Comparison of ENCODE assay signal across 12 mouse cellular contexts in genomic region chr9:24283071-24283470, GRCm38 (mm10).
A peak's percentile ranks its signal among the peaks of the same experiment; 100 is the strongest.
DNase-seq lines count a peak whose midpoint lies in the region.
"Had no signal": no experiment of that assay in that cellular context is flagged by ENCODE, and none has a peak within 500 bp of the region (broad histone marks: within the 10 kb centered on the region; RNA-seq: fewer than 3 reads in every experiment).

No protein-coding gene starts in this region.

- DNase-seq in cerebellum, postnatal 14 days, result peak; percentile 61 to 69
- DNase-seq in cerebellum, adult 18-20 months, result no peak
- peak; percentile 48 for DNase-seq in retina, postnatal 1 day
- no peak for DNase-seq in retina, embryonic 14.5 days (ENCODE audit: low spot score)
- DNase-seq in layer of hippocampus, adult 9-10 months (ENCODE audit: low spot score), result peak; percentile 40
- DNase-seq in right cerebral cortex, postnatal 4 days, result peak; percentile 34
- DNase-seq in gastrocnemius, postnatal 10 days, result no peak
- DNase-seq in heart, adult 8-10 months (ENCODE audit: low spot score), result no peak
- DNase-seq: kidney, adult 18-20 months; liver, embryonic 13.5 days; lung, postnatal 14 days; thymus, adult 2 months had no signal

Comparison
In these comparisons a context has a peak if more than half of its experiments do, and no peak if none do; other contexts are left out.
1. DNase-seq: peak in cerebellum, postnatal 14 days (2 of 2), retina, postnatal 1 day (single experiment), layer of hippocampus, adult 9-10 months (single experiment) and right cerebral cortex, postnatal 4 days (single experiment); none in cerebellum, adult 18-20 months (0 of 2), retina, embryonic 14.5 days (single experiment), gastrocnemius, postnatal 10 days (single experiment) and heart, adult 8-10 months (single experiment).